Mouse (Mus musculus) frontal cortex, adult 2 months (tissue): ENCODE results near the gene Tmem216. TPM values are rescaled to one million over a fixed set of nuclear protein-coding genes. Genes with fewer than 3 reads are reported as not detected.
"Not testable (repeated sequence)": the region's sequence is repeated elsewhere in the genome, so short reads cannot be mapped to it uniquely, and the experiment has no call there.

ENCODE experiments used
- DNase-seq, 2 experiments: peaks; one replicate each; pipeline ENCODE4 v3.0.0; 2022; ENCODE audit warnings: low spot score in 1 of 2; ENCODE audit errors: extremely low spot score in 1 of 2
- polyA plus RNA-seq: library from polyadenylated mRNA; depleted of rRNA; stranded (reverse); fragments of >200 nt; gene quantifications from 2 replicates; pipeline ENCODE4 v1.2.3, GENCODE M21; 2012

Tmem216 gene
- polyA plus RNA-seq, 1 experiment = 22.2 TPM

DNA sequence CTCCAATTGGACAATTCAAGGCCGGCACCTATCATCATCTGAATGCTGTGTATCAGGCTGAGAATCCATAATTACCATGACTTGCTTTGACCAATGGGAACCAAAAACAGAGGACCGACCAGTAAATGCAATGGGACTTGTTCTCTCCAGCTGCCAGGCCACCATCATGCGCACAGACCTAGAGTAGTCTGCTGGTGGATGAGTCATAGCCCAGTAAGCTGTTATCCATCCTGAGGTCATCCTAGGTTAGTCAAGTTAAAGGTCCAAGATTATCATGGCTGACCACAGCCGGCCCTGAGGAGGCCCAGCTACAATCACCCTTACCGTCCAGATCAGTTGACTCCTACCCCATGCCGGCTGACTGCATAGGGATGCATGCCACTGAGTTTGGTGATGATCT, 13.6 kb upstream of the Tmem216 start:
- DNase-seq = no peak

- DNase-seq = no peak
Measured at GRCm38 (mm10) chr19:10565217-10565616, 9.2 kb upstream of the Tmem216 start.

- DNase-seq = no peak
Measured at GRCm38 (mm10) chr19:10564278-10564677, 8.2 kb upstream of the Tmem216 start.

GRCm38 (mm10) chr19:10562351-10562750, 6.3 kb upstream of the Tmem216 start:
- DNase-seq = no peak

DNA sequence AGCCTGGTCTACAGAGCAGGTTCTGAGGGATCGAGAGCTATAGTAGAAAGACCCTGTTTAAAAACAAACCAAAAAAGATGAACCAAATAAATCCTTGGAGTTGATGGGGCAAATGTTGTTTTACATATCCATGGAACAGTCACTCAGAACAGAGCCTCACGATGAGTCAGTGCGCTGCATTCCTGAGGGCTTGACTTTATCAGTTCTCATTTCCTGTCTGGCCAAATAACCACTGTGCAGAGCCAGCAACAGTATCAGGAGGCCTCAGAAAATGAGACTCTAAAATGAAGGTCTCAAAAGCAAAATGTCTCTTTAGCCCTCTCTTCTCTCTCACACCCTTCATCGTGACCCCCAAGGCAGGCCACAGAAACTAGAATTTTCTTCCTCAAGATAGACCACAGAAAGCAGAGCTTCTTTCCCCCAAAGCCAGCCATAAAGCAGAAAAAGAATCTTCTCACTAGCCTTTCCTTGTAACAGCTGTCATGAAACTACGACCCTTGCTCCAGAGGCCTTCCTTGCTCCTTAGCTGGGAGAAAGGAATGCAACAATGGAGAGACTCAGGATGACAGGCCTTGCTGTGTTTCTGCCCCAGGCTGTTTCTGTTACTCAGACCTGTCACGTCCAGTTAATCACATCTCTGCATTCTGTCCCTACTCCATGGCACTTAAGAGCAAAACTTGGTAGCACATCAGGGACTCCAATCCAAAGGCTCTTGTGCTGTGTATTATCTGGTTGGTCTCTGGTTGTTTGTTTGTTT, 5.7 kb upstream of the Tmem216 start:
- no peak for DNase-seq

DNA sequence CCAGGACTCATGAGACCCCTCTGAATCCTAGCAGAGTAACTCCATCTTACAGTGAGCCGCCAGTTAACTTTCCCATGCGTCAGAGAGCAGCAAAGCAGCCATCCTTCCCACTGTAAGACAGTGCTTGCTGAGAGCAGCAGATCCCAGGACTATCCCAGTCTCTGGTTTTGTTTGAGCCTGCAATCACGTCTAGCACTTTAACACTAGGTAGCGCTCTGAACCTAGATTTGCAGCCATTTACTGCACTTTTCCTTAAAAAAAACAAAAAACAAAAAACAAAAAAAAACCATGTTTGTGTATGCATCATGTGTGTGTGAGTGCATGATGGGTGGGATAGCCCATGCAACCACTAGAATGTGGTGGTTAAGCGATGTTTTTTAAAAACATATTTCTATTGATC, 4.1 kb upstream of the Tmem216 start:
- no peak for DNase-seq

DNA sequence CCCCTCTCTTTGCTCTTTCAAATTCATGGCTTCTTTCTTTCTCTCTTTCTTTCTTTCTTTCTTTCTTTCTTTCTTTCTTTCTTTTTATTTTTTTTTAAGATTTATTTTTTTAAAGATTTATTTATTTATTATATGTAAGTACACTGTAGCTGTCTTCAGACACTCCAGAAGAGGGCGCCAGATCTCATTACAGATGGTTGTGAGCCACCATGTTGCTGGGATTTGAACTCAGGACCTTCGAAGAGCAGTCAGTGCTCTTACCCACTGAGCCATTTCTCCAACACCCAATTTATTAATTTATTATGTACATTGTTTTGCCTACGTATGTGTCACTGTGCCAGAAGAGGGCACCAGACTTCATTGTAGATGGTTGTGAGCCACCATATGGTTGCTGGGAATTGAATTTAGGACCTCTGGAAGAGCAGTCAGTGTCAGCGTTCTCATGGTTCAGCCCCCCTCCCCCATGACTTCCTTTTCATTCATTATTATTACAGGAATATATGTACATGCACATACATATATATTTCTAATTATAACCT, 1.9 kb upstream of the Tmem216 start:
- not testable (repeated sequence) for DNase-seq

GRCm38 (mm10) chr19:10557430-10557829, 1.4 kb upstream of the Tmem216 start:
- no peak for DNase-seq

DNA sequence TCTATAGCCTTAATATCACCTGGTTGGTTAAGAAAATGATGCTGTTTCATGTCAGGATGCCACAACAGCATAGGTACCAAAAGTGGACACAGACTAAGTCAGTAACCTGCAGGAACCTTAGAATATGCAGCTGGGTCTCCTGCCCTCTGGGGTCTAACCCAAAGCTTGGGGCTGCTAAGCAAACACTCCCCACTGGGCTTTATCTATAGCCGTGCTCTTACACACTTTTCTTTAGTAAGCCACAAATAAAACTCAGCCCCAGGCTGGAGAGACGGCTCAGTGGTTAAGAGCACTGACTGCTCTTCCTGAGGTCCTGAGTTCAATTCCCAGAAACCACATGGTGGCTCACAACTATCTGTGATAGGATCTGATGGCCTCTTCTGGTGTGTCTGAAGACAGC, 963 bp upstream of the Tmem216 start:
- DNase-seq = no peak

DNA sequence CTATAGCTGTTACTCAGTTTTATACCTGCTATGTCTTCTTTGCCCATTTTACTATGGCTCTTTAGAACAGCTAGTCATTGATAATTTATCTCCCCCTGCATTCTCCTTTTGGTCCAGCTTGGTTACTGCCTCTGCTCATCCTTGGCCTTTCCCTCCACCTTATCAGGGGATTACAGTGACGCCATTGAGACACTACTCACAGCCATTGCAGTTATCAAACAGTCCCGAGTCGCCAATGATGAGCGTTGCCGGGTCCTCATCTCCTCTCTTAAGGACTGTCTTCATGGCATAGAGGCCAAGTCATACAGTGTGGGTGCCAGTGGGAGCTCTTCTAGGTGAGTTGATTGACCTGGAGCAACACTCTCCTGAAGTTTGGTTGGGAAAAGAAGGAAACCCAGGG, 16.6 kb downstream of the Tmem216 start:
- DNase-seq = no peak

- no peak for DNase-seq
Measured at GRCm38 (mm10) chr19:10530082-10530481, 26.0 kb downstream of the Tmem216 start.

DNA sequence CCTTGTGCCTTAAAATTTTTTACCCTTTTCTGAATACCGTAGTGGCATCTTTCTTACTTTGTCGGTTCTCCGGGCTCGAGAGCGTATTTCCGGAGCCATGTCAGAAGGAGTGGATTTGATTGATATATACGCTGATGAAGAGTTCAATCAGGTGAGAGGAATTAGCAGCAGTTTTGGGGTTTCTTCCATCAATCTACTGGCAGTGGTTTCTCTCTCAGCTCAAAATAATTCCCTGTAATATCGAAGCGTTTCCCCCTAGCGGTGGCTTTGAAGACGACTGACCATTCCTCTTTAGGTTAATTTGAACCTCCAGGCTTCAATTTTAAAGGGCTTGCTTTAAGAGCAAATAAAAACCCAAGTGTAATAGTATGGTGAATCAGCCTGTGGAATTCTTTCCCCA, 30.1 kb downstream of the Tmem216 start, which contains the start of gene Sdhaf2:
Sdhaf2 (minus strand) TSS at position 233 of the 400 bp plus-strand sequence.
- peak; percentile 33 to 68 for DNase-seq

DNA sequence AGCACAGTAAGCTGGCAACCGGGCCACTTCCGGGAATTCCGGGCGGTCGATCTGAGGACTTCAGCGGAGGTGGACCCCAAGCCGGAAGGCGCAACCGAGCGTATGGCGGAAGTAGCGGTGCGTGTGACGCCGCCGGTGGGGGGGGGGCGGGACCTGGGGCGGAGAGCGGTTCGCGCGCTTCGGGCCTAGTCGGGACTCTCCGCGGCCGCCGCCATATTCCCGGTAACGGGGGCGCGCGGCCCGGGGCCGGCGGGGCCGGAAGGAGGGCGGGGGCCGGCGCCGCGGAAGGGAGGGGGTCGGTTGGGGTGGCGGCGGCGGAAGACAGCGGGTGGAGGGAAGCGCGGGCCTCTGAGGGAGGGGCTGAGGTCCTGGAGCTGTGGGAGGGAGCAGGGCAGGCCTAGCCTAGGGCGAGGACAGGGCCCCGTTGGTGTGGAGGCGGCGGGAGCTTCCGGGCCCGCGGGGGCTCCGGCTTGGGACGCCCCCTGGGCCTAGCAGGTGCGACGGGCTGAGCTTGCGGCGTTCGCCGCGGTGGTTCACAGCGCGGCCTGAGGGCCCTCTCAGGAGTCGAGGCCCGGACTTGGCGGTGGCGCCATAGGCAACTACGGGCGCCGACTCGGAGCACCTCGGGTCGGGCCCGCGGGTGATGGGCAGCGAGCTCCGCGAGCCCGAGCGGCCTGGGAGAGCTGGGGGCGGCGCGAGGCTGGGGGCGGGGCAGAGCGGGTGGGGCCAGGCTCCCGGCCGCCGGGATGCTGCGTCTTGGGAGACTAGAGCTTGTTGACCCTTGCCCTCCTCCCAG, 30.7 kb downstream of the Tmem216 start, which contains the start of gene Cpsf7:
Cpsf7 (plus strand) TSS at position 161 of the 796 bp plus-strand sequence.
- DNase-seq = peak; percentile 74 to 91

- DNase-seq = no peak
Measured at GRCm38 (mm10) chr19:10524784-10525105, 31.3 kb downstream of the Tmem216 start.

DNA sequence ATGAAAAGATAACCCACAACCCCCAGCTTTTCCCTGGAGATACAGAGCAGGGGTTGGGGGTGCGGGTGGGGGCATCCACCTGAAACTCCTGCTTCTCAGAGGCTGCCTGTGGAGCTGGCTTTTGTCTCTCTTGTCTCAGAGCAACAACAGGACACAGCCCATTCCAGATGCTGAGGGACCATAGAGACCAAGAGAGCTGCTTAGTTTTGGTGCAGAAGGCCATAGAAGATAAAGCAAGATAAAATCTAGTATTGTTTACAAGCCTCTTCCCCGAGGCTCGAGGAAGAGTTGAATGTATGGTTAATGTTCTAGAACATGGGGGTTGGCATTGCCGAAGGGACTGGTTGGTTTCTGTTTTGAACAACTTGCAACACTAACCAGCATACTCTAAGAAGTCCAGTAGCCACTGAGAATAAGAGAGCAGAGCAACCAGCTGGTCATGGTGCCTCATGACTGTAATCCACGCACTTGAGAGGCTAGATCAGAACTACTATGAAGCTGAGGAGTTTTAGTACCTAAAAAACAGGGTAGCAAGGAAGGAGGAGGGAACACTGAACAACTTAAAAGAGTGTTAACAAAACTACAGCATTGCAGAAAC, 32.5 kb downstream of the Tmem216 start:
- DNase-seq = no peak

GRCm38 (mm10) chr19:10521926-10522325, 34.1 kb downstream of the Tmem216 start:
- DNase-seq = no peak

- no peak for DNase-seq
Measured at GRCm38 (mm10) chr19:10520355-10520754, 35.7 kb downstream of the Tmem216 start.

DNA sequence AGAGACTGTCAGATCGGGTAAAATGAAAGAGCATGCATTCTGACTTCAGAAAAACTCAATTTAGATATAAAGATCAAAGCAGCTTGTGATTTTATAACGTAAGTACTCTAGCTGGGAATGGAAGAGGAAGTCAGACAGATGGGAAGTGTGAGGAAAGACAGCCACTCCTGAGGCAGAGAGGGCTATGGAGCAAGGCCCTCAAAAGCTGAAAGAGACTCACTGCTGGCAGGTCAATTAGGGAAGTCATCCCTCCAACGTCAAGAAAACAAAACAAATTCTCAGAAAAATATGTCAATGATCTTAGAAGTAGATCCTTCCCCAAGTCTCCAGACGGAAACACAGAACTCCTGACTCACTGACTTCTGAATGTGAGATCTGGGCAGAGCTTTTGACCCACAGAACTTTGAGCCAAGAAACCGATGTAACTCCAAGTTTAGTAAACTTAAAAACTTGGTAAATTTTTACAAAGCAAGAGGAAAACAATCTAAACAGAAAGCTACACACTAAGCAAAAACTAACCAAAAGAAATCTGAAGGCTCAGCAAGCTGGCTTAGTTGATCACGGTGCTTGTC, 45.2 kb downstream of the Tmem216 start:
- DNase-seq = no peak

DNA sequence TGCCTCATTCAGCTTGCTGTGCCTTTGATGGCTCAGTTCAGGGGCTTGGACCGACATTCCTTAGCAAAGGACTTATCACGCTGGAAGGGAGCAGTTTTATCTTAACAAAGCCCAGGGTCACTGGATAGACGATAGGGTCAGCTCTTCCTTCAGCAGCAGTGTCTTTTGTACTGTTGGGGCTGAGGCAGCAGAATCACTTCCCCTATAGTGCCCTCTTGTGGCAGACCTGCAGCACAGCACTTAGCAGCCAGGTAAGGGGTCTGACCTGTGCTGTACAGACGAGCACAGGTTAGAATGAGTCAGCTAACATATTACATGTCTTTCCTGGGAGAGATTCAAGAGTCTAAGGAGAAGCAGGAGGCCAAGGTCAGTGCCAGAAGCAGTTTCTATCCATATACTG, 53.5 kb downstream of the Tmem216 start:
- DNase-seq = peak in 1 of 2 experiments; percentile 62

GRCm38 (mm10) chr19:10500581-10500980, 55.5 kb downstream of the Tmem216 start:
- DNase-seq = no peak
